Mouse (Mus musculus): ENCODE measurements around the gene G6pc. TPM values are rescaled to one million over a fixed set of nuclear protein-coding genes. Genes with fewer than 3 reads are reported as not detected.
"Not testable (repeated sequence)": the region's sequence is repeated elsewhere in the genome, so short reads cannot be mapped to it uniquely, and the experiment has no call there.

The G6pc gene
- not detected in 2 replicates for polyA plus RNA-seq (2015; fragmentation: Nextera tagmentation; extraction: Ambion mirVana)

GRCm38 (mm10) chr11:101367326-101367935 lies at the start of gene G6pc:
TSS of gene G6pc (plus strand) at chr11:101367561.
- H3K4me2 ChIP-seq: no peak within 1 kb of the TSS
- no peaks in the 10 kb centered on the region for H3K9me3 ChIP-seq (replicated peaks)
- H3K36me3 ChIP-seq: no peaks in the 10 kb centered on the region
- H3K4me1 ChIP-seq (replicated peaks): peaks cover 21% of the 10 kb centered on the region
- no peak for ATAC-seq (ENCODE audit: low read depth)
- H3K27ac ChIP-seq: no peak within 1 kb of the TSS
- H3K4me3 ChIP-seq (replicated peaks): no peak within 1 kb of the TSS
- WGBS (ENCODE audit: insufficient replicate concordance): 72% methylated on average over 8 of the region's 8 CpGs
- H3K27me3 ChIP-seq: no peaks in the 10 kb centered on the region; the same call in 1 of the 2 replicates
- no peak within 1 kb of the TSS for H3K9ac ChIP-seq
- no peak for DNase-seq

DNA sequence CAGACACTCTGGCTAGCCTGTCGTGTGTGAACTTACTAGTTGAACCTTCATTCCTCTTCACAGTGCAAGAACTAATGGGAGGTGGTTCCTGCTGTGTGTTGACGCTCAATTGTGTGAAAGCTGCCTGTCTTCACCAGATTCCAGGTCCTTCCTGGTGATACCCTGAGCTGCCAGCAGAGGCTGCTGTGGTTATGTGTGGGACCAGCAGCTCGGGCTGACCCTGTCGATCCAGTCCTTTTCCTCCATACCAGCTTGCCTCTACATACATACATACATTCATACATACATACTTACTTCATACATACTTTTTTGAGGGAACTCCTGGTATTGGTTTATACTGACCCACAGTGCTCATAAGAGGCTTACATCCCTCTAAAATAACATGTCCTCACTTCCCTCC lies 43.8 kb upstream of the G6pc start:
- no peaks in the 10 kb centered on the region for H3K9me3 ChIP-seq (replicated peaks)
- H3K9ac ChIP-seq: no peak overlapping the region
- no peak overlapping the region for H3K27ac ChIP-seq
- ATAC-seq (ENCODE audit: low read depth): peak; percentile 30; the same call in 1 of the 2 replicates
- H3K27me3 ChIP-seq: no peaks in the 10 kb centered on the region
- H3K4me3 ChIP-seq (replicated peaks): no peak overlapping the region
- no peak overlapping the region for H3K4me2 ChIP-seq
- peaks cover 88% of the 10 kb centered on the region for H3K36me3 ChIP-seq
- 49% methylated on average over 4 of the region's 4 CpGs for WGBS (ENCODE audit: insufficient replicate concordance)
- DNase-seq: peak; percentile 48
- H3K4me1 ChIP-seq (replicated peaks): peaks cover 10% of the 10 kb centered on the region

DNA sequence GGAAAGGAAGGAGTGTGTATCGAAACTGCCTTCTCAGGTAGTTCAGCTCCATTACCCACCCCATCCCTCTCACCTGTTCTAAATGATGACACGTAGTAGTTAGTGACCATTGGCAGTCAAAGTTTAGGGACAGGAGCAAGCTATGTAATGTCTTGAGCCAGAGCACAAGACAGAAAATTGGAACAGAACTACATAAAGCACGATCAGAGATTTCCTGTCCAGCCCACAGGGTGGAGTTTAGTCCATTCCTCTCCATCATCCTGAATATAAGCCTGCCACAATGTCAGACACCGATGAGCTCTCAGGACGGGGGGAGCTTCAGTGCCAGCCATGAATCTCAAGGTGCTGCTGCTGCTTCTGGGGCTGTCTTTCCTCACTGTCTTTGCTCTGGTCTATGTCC lies 42.6 kb upstream of the G6pc start, which contains the start of gene Aoc2:
Gene Aoc2 (plus strand): TSS at position 301 of the 400 bp plus-strand sequence.
- 82% methylated on average over 5 of the region's 5 CpGs for WGBS (ENCODE audit: insufficient replicate concordance)
- H3K4me2 ChIP-seq: no peak within 1 kb of the TSS
- no peaks in the 10 kb centered on the region for H3K9me3 ChIP-seq (replicated peaks)
- H3K4me3 ChIP-seq (replicated peaks): no peak within 1 kb of the TSS
- H3K36me3 ChIP-seq: peaks cover 82% of the 10 kb centered on the region
- ATAC-seq (ENCODE audit: low read depth): no peak
- H3K9ac ChIP-seq: no peak within 1 kb of the TSS
- DNase-seq: no peak
- H3K27ac ChIP-seq: no peak within 1 kb of the TSS
- no peaks in the 10 kb centered on the region for H3K27me3 ChIP-seq
- no peaks in the 10 kb centered on the region for H3K4me1 ChIP-seq (replicated peaks)

DNA sequence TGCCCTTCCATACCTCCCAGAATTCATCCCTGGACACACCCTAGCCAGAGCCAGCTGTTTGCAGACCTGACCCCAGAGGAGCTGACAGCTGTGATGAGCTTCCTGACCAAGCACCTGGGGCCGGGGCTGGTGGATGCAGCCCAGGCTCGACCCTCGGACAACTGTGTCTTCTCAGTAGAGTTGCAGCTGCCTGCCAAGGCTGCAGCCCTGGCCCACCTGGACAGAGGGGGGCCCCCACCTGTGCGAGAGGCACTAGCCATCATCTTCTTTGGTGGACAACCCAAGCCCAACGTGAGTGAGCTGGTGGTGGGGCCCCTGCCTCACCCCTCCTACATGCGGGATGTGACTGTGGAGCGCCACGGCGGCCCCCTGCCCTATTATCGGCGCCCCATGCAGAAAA lies 42.2 kb upstream of the G6pc start:
- not testable (repeated sequence) for H3K4me3 ChIP-seq (replicated peaks); H3K9me3 ChIP-seq (replicated peaks); H3K4me1 ChIP-seq (replicated peaks); H3K9ac ChIP-seq; DNase-seq; H3K27me3 ChIP-seq; H3K27ac ChIP-seq; H3K4me2 ChIP-seq
- WGBS (ENCODE audit: insufficient replicate concordance): 86% methylated on average over 11 of the region's 11 CpGs
- ATAC-seq (ENCODE audit: low read depth): 0 out of 2 replicates have a peak, but pooled peaks have one; percentile 11
- H3K36me3 ChIP-seq: peaks cover 78% of the 10 kb centered on the region

- H3K4me2 ChIP-seq: no peak overlapping the region
- H3K27me3 ChIP-seq: no peaks in the 10 kb centered on the region
- H3K9ac ChIP-seq: no peak overlapping the region
- 81% methylated on average over 11 of the region's 11 CpGs for WGBS (ENCODE audit: insufficient replicate concordance)
- H3K4me1 ChIP-seq (replicated peaks): no peaks in the 10 kb centered on the region
- peaks cover 68% of the 10 kb centered on the region for H3K36me3 ChIP-seq
- no peak overlapping the region for H3K27ac ChIP-seq
- H3K4me3 ChIP-seq (replicated peaks): no peak overlapping the region
- no peaks in the 10 kb centered on the region for H3K9me3 ChIP-seq (replicated peaks)
- DNase-seq: no peak
- ATAC-seq (ENCODE audit: low read depth): no peak
Measured at GRCm38 (mm10) chr11:101326147-101326546, 41.2 kb upstream of the G6pc start.

DNA sequence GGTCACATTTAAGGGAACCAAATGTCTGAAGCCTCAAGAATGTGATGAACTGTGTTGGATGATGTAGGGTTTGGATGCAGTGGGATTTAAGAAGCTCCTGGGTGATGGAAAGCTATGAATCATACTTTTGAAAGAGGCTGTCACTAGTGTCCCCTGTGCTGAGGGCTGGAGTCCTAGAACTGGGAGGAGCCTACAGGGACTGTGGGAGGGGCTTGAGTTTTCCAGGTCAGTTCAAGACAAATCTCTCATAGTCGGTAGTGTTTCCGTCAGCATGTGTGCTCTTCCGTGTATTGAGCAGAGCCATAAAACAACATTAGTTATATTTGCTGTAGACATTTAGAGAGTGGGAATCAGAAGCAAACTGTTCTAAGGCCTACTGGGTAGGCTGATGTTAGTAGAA lies 40.0 kb upstream of the G6pc start:
- DNase-seq (no peak), ATAC-seq (ENCODE audit: low read depth) (no peak)
- H3K9ac ChIP-seq: no peak overlapping the region
- H3K27ac ChIP-seq: peak overlapping the region; percentile 0; the same call in 1 of the 2 replicates
- 50% methylated on average over 3 of the region's 3 CpGs for WGBS (ENCODE audit: insufficient replicate concordance)
- H3K4me2 ChIP-seq: no peak overlapping the region
- peaks cover 56% of the 10 kb centered on the region for H3K36me3 ChIP-seq
- no peaks in the 10 kb centered on the region for H3K27me3 ChIP-seq
- no peaks in the 10 kb centered on the region for H3K4me1 ChIP-seq (replicated peaks)
- H3K4me3 ChIP-seq (replicated peaks): no peak overlapping the region
- H3K9me3 ChIP-seq (replicated peaks): no peaks in the 10 kb centered on the region

- no peaks in the 10 kb centered on the region for H3K9me3 ChIP-seq (replicated peaks)
- H3K4me2 ChIP-seq: no peak overlapping the region
- H3K9ac ChIP-seq: no peak overlapping the region
- peaks cover 39% of the 10 kb centered on the region for H3K36me3 ChIP-seq
- H3K27me3 ChIP-seq: no peaks in the 10 kb centered on the region
- DNase-seq (no peak), ATAC-seq (ENCODE audit: low read depth) (no peak)
- 81% methylated on average over 6 of the region's 6 CpGs for WGBS (ENCODE audit: insufficient replicate concordance)
- H3K4me1 ChIP-seq (replicated peaks): peaks cover 4% of the 10 kb centered on the region; the same call in 1 of the 2 replicates
- no peak overlapping the region for H3K27ac ChIP-seq
- no peak overlapping the region for H3K4me3 ChIP-seq (replicated peaks)
Measured at GRCm38 (mm10) chr11:101328941-101329635, 38.3 kb upstream of the G6pc start.

GRCm38 (mm10) chr11:101330371-101330924 lies 36.9 kb upstream of the G6pc start, which contains the start of gene Aoc3:
TSS of gene Aoc3 (plus strand) at chr11:101330605.
- Histone ChIP-seq H3K9ac (no peak within 1 kb of the TSS), H3K4me2 (no peak within 1 kb of the TSS), H3K27ac (peak within 1 kb of the TSS; percentile 19; the same call in 1 of the 2 replicates), H3K4me1 (replicated peaks) (peaks cover 10% of the 10 kb centered on the region), H3K36me3 (peaks cover 25% of the 10 kb centered on the region), H3K9me3 (replicated peaks) (no peaks in the 10 kb centered on the region), H3K27me3 (no peaks in the 10 kb centered on the region), H3K4me3 (replicated peaks) (no peak within 1 kb of the TSS)
- 68% methylated on average over 7 of the region's 7 CpGs for WGBS (ENCODE audit: insufficient replicate concordance)
- DNase-seq (no peak), ATAC-seq (ENCODE audit: low read depth) (no peak)

DNA sequence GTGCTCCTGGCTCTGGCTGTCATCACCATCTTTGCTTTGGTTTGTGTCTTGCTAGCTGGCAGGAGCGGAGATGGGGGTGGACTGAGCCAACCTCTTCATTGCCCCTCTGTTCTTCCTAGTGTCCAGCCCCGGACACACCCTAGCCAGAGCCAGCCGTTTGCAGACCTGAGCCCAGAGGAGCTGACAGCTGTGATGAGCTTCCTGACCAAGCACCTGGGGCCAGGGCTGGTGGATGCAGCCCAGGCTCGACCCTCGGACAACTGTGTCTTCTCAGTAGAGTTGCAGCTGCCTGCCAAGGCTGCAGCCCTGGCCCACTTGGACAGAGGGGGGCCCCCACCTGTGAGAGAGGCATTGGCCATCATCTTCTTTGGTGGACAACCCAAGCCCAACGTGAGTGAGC lies 36.4 kb upstream of the G6pc start:
- 69% methylated on average over 6 of the region's 6 CpGs for WGBS (ENCODE audit: insufficient replicate concordance)
- not testable (repeated sequence) for DNase-seq; H3K27me3 ChIP-seq; ATAC-seq (ENCODE audit: low read depth); H3K4me3 ChIP-seq (replicated peaks); H3K9me3 ChIP-seq (replicated peaks); H3K9ac ChIP-seq; H3K4me2 ChIP-seq
- Histone ChIP-seq H3K36me3 (peaks cover 20% of the 10 kb centered on the region), H3K4me1 (replicated peaks) (peaks cover 10% of the 10 kb centered on the region), H3K27ac (0 out of 2 replicates have a peak overlapping the region, but pooled peaks have one; percentile 19)

GRCm38 (mm10) chr11:101332537-101332936 lies 34.8 kb upstream of the G6pc start:
- Histone ChIP-seq H3K27ac (no peak overlapping the region), H3K27me3 (no peaks in the 10 kb centered on the region), H3K4me1 (replicated peaks) (peaks cover 17% of the 10 kb centered on the region), H3K4me2 (no peak overlapping the region), H3K36me3 (peaks cover 12% of the 10 kb centered on the region; the same call in 1 of the 2 replicates), H3K9ac (no peak overlapping the region), H3K9me3 (replicated peaks) (no peaks in the 10 kb centered on the region), H3K4me3 (replicated peaks) (no peak overlapping the region)
- no peak for DNase-seq
- no peak for ATAC-seq (ENCODE audit: low read depth)
- WGBS (ENCODE audit: insufficient replicate concordance): 83% methylated on average over 3 of the region's 3 CpGs

DNA sequence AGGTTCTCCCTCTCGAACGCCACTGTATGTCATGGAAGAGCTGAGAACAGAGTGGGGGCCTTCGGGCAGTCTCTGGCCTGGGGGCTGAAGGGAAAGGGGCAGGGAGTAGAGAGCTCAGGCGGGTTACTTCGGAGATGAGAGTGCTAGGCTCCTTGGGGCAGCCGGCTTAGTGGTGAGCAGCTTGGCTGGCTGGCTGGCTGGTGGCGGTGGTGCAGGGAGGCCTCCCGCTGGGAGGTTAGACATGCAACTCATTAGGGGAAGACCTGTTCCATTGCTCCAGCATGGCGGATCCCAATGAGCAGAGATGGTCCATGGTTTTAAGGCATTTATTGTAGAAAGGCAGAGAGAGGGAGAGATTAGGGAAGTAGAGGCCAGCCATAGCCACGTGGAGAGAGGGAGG lies 33.3 kb upstream of the G6pc start:
- H3K4me2 ChIP-seq: no peak overlapping the region
- no peak overlapping the region for H3K4me3 ChIP-seq (replicated peaks)
- WGBS (ENCODE audit: insufficient replicate concordance): 61% methylated on average over 10 of the region's 10 CpGs

More for the DNA sequence above, 33.3 kb upstream of the G6pc start:
- peaks cover 30% of the 10 kb centered on the region for H3K4me1 ChIP-seq (replicated peaks)
- H3K9ac ChIP-seq: no peak overlapping the region
- peaks cover 1% of the 10 kb centered on the region; the same call in 1 of the 2 replicates for H3K36me3 ChIP-seq
- ATAC-seq (ENCODE audit: low read depth) (no peak), DNase-seq (no peak)
- no peaks in the 10 kb centered on the region for H3K9me3 ChIP-seq (replicated peaks)
- no peak overlapping the region for H3K27ac ChIP-seq
- H3K27me3 ChIP-seq: no peaks in the 10 kb centered on the region
